Mouse (Mus musculus): Measurements from ENCODE around the gene Tbc1d7.

DNA sequence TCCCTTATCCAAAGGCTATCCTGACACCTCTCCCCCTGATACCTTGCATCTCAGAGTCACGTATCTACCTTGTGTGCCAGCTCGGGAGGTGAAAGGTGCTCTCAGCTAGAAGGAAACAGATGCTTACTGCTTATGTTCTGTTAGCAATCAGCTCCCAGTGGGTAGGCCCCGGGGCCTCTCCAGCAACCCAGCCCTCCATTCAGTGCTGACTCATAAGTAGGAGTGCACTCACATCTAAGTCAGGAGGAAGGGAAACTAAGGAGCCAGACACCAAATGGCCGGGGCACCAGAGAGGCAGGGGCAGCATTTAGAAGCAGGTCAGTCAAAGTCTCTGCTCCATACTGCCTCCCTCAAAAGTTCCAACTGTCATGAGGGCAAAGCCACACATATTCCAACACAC lies 22.6 kb downstream of the Tbc1d7 start:
- no peak for TF ChIP-seq CTCF (IDR thresholded peaks at IDR 0.05; ENCODE audit: low read depth)
- TF ChIP-seq EP300 (IDR thresholded peaks at IDR 0.05; ENCODE audit: low read depth), result no peak
